Mouse (Mus musculus) adrenal gland (tissue): ENCODE results near the gene Pcyt2.

ENCODE experiments used
- intact Hi-C: fragments of 180-260 bp; cut with DNase I; formaldehyde crosslinking; loops from one replicate; pipeline ENCODE4 v1.15.1; 2025

The Pcyt2 gene

DNA sequence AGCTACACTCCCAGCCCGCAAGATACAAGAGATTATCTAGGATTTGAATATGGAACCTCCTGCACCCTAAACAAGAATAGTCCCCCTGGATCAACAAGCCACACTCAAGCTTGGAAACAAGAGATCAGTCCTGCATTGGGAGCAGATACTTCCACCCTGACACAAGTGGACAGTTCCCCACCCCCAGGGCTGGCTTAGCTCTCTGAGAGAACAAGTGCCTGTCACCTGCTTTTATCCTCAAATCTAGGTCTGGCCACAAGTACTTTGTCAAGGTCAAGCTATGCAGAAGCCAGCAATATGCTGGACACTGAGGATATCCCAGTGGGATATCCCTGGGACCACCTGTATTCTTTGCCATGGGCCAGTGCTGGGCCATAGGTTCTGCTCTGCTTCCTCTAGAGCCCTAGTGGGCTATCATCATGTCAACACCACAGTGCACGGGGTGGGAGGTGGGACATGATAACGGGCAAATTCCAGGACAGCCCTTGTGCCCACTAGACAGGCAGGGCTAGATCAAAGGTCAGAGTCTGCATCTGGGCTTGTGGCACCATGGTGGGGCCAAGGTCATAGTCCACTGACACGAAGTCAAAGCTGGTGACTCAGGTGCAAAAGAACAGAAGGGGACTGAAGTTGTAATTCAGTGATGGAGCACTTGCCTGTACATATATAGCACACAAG, 980 bp downstream of the Pcyt2 start:
- intact Hi-C loops: no loop called here

DNA sequence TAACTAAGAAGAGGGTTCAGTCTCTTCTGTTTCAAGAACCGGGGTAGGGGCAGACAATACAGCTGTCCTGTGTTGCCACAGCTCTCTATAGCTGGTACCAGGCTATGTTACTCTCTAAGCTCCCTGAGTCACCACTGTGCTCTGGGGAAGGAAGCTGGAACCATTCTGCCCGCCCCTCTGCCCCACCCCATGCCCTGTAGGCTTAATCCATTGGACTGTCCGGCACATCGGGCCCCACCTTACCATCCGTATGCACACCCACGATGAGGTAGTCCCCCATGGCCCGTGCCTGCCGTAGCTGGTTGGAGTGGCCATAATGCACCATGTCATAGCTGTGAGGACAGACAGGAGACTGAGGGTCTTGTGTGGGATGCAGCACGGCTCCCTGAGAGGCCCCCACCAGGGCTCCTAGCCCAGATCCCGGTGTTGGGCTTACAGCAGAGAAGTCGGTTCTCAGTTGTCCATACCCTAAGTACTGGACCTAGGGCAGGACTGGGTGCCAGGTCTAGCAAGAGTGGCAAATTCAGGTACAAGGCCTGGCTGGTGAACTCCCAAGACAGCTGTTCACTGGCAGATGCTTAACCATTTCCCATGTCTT, 2.0 kb downstream of the Pcyt2 start:
- intact Hi-C loops: no loop called here

GRCm38 (mm10) chr11:120615167-120615566, 2.6 kb downstream of the Pcyt2 start:
- intact Hi-C loops: no loop called here

GRCm38 (mm10) chr11:120613976-120614375, 3.8 kb downstream of the Pcyt2 start:
- intact Hi-C loops: loop anchor here (5.0 kb wide), 2 partner anchors 37 to 97 kb away; no protein-coding TSS in a partner anchor

DNA sequence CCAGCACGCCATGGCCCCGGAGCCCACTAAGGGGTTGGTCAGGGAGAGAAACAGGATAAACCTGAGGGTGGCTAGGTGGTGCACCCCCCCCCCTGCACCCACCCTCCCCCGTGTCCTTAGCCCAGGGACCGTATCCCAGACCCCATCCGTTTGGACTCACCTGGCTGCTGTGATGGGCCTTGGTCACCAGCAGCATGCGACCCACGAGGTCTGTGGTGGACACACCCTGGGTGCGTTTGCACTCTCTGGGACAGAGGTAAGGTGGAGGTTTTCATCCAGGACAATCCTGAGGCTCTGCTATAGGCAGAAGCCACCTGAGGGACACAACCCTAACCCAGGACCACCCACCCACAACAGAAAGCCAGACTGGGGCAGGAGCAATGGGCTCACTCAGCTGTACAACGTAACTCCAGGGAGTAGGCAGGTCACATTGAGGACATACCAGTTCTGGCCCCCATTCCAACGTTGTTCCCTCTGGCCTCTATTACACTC, 4.2 kb downstream of the Pcyt2 start:
- intact Hi-C loops: loop anchor here (5.0 kb wide), 2 partner anchors 36 to 96 kb away; no protein-coding TSS in a partner anchor

- intact Hi-C loops: loop anchor here (5.0 kb wide), 2 partner anchors 35 to 95 kb away; no protein-coding TSS in a partner anchor
Measured at GRCm38 (mm10) chr11:120612763-120613162, 5.0 kb downstream of the Pcyt2 start.

GRCm38 (mm10) chr11:120610477-120611046, 7.2 kb downstream of the Pcyt2 start:
- intact Hi-C loops: loop anchor here (5.0 kb wide), 2 partner anchors 33 to 93 kb away; no protein-coding TSS in a partner anchor

GRCm38 (mm10) chr11:120609250-120609649, 8.5 kb downstream of the Pcyt2 start:
- intact Hi-C loops: no loop called here

- intact Hi-C loops: no loop called here
Measured at GRCm38 (mm10) chr11:120608241-120609034, 9.3 kb downstream of the Pcyt2 start, which contains the start of gene Npb. Gene Npb (plus strand): TSS chr11:120608477.

DNA sequence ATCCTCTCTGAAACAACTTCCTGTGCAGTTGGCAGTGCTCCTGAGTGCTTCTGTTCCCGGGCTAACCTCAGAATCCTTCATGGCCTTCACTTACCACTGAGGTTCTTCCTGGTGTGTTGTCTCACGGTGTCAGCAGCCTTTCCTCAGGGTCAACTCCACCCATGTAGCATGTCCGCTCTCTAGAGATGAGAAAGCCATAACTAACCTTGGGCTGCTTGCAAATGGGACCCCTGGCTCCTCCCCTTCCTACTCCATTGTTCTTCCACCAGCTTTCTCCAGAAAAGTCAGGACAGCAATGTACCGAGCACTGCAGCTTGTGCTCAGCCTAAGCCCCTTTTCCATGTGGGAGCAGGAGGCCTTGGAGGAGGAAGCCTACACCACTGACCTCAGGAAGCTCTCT, 11.0 kb downstream of the Pcyt2 start:
- intact Hi-C loops: no loop called here

DNA sequence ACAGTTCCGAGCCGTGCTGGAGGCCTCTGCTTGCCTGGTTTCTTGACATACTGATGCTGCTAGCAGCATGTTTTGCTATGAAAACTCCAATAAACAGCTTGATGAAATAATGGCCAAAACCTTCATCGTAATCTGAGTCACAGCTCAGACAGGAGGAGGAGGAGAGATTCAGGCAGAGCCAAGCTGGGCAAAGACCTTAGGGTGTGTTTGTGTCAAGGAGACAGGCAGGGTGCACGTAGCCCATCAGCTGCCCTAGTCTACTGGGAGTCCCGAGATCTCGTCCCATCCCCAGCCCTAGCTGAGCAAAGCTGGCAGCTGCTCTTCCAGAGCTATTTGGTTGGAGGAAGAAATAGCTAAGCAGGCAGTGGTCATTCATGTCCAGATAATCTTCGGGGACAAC, 12.1 kb downstream of the Pcyt2 start:
- intact Hi-C loops: no loop called here

DNA sequence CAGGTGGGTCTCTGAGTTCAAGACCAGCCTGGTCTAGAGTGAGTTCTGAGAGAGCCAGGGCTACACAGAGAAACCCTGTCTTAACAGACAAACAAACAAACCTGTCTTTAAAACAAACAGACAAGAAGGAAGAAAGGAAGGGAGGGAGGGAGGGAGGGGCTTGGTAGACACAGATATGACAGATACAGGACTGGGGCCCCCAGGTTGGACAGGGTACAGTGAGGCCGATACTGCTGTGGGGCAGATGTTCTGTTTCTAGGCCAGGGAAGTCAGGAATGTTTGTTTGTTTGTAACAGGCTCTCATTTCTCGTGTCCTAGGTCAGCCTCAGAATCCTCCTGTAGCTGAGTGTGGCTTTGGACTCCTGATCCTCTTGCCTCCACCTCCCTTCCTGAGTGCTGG, 14.2 kb downstream of the Pcyt2 start:
- intact Hi-C loops: no loop called here

DNA sequence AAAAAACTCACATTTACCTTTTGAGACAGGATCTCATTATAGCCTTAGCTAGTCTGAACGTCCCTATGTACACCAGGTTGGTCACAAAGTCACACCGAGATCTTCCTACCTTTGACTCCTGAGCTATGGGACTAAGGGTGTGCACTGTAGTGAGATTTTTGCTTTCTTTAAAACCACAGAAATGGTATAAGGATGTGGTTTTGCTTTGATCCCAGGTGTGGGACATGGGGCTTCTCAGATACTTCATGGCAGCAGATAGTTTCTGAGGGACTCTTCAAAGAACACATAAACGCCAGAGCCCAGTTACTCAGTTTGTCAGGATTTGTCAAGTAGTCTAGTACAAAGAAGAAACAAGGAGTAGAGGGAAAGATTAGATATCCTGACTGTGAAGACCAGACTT, 17.0 kb downstream of the Pcyt2 start:
- intact Hi-C loops: no loop called here

DNA sequence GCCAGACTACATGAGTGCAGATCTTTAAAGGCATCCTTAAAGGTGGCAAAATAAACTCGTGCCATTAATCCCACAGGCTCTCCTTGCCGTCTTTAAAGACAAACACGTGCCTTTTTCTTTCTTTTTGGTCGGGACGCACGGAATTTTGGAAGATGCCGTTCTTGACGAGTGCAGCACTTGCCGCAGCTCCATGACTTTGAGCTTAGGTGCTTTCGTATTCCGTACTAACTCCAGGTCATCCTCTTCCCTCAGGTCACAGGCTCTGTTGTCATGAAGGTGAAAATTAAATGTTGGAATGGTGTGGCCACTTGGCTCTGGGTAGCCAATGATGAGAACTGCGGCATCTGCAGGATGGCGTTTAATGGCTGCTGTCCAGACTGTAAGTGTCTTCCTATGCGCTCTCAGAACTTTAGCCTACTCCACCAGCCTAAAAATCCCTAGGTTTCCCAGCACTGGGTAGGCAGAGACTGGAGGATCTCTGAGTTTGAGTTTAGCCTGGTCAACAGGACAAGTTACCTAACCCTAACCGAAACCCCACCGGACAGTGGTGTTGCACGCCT, 18.7 kb downstream of the Pcyt2 start:
- intact Hi-C loops: no loop called here

- intact Hi-C loops: no loop called here
Measured at GRCm38 (mm10) chr11:120598283-120598989, 19.3 kb downstream of the Pcyt2 start, which contains the start of the genes Alyref and Anapc11. Gene Alyref (minus strand): TSS chr11:120598365. Gene Anapc11 (plus strand): TSS chr11:120598421.

- intact Hi-C loops: no loop called here
Measured at GRCm38 (mm10) chr11:120597240-120598235, 20.2 kb downstream of the Pcyt2 start.

DNA sequence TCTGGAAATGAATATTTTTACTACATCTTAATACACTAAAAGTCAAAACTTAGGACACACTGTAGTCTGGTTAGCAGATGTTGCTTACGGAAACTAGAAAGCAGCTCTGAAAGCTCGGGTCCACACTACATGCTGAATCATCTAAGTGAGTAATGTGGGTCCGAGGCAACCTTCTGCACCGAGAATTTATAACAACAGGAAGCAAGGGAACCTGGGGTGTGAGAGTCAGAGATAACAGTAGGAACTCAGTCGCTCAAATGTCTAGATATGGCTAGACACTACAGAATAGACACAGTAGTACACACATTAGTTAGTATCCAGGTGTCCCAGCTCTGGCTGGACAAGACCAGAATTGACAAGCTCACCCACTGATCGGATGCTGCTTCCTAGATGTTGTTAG, 29.2 kb downstream of the Pcyt2 start:
- intact Hi-C loops: no loop called here

- intact Hi-C loops: loop anchor here (5.0 kb wide), 1 partner anchor 97 kb away; no protein-coding TSS in a partner anchor
Measured at GRCm38 (mm10) chr11:120583937-120584336, 33.8 kb downstream of the Pcyt2 start.

- intact Hi-C loops: loop anchor here (5.0 kb wide), 1 partner anchor 96 kb away; no protein-coding TSS in a partner anchor
Measured at GRCm38 (mm10) chr11:120582982-120583293, 34.8 kb downstream of the Pcyt2 start.
